Mouse (Mus musculus) spleen, postnatal 4 days (tissue): ENCODE data around the gene Dscaml1.

Experiments
- DNase-seq, 2 experiments: peaks; one replicate each; pipeline ENCODE4 v3.0.0; 2022; ENCODE audit warnings: low spot score in 2 of 2

Gene Dscaml1

GRCm38 (mm10) chr9:45454889-45455610 is 28.6 kb downstream of the Dscaml1 start:
- DNase-seq, result no peak

GRCm38 (mm10) chr9:45457200-45457599 is 30.8 kb downstream of the Dscaml1 start:
- no peak for DNase-seq

DNA sequence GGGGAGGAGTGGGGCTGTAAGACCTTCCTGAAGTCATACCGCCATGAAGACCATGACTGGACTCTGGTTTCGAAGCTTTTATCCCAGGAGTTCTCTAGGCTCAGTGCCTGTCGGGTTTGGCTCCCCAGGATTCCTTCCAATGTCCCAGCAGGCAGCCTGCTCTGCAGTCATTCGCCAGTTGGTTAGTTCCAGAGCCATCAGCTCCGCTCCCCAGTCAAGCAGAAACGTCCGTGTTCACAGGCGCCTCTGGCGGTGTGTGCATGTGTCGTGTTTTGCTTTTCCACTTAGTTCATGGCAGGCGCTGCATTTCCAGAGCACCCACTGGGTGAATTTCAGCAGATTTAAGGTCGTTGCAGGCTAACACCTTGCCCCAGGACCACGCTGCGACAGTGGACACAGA is 31.9 kb downstream of the Dscaml1 start:
- no peak for DNase-seq

DNA sequence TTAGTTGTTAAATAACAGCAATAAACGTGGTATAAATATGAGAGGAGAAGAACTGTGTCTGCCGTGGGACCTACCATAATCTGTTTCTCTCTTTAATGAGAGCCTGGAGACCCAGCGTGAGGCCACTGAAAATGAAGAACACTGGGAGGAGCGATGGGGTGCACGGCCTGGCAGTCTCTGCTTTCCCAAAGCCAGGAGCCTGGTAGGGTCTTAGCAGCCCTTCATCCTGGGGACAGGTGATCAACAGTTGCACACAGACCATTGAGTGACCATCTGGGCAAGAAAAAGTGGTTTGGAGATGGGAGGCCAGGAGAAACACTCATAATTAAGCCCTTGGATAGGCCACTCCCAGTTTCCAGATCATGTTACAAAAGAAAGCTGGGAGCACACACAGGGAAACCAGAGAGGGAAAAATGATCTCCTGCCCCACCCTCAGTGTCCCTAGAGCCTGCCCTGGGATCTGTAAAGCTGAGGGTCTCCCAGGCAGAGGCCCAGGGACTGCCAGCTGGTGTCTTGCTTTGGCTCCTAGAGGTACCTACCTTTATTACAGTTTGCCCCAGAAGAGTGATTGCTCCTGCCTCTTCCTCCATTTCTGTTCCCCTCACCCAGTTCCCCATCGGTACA is 39.1 kb downstream of the Dscaml1 start:
- DNase-seq, result no peak

GRCm38 (mm10) chr9:45468235-45468634 is 41.8 kb downstream of the Dscaml1 start:
- DNase-seq, result no peak

DNA sequence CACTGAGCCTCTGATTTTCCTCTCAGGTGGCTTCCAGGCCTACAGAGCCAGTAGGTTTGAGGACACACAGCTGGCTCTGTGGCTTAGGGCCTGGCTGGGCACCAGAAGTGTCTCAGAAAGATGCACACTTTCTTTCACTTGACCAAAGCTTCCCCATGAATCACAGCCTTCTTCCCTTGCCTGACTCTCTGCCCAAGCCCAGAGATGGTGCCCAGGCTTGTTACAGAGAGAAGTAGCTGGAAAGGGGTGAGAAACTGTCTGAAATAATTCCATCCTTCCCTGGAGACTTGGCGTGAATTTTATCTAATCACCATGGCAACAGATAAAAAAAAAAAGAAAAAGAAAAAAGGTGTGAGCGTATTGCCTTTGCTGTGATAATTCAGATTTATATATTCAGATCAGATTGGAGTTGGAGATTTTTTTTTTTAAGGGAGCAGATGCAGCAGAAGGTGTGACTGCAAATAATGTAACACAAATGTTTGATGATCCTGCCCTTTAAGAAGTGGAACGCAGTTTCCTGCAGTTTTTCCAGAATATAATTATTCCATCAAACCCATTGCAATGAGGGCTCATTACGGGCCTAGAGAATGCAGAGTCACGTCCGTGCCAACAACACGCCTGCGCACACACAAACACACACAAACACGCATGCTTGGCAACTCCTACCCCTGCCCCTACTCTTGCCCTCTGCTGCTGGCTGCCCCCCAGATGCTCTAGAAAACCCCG is 44.5 kb downstream of the Dscaml1 start:
- no peak for DNase-seq

- DNase-seq, result no peak
Observed at GRCm38 (mm10) chr9:45471691-45472090, 45.3 kb downstream of the Dscaml1 start.

GRCm38 (mm10) chr9:45474874-45475273 is 48.4 kb downstream of the Dscaml1 start:
- DNase-seq, result no peak

DNA sequence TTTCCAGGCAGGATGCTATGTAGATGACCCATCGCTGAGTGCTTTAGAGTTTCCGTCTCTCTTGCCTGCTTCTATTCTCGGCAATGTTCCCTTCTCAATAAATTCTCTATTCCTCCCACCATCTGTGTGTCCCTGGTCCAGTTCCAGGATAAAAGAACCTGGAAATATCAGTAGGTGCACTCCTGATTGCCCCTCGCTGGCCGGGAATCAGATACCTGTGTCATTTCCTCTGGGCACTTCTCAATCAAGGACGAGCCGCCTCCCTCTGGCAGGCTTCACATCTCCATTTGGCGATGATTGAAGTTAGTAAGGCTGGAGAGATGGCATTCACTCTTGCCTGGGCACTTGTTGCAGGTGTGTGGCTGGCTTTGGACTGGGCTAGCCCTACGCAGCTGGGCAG is 54.5 kb downstream of the Dscaml1 start:
- DNase-seq, result no peak

GRCm38 (mm10) chr9:45486665-45487074 is 60.2 kb downstream of the Dscaml1 start:
- no peak for DNase-seq

GRCm38 (mm10) chr9:45487179-45487801 is 60.9 kb downstream of the Dscaml1 start:
- no peak for DNase-seq

GRCm38 (mm10) chr9:45490899-45491298 is 64.5 kb downstream of the Dscaml1 start:
- no peak for DNase-seq

- DNase-seq, result no peak
Observed at GRCm38 (mm10) chr9:45494889-45495288, 68.5 kb downstream of the Dscaml1 start.

- no peak for DNase-seq
Observed at GRCm38 (mm10) chr9:45496340-45496739, 69.9 kb downstream of the Dscaml1 start.

DNA sequence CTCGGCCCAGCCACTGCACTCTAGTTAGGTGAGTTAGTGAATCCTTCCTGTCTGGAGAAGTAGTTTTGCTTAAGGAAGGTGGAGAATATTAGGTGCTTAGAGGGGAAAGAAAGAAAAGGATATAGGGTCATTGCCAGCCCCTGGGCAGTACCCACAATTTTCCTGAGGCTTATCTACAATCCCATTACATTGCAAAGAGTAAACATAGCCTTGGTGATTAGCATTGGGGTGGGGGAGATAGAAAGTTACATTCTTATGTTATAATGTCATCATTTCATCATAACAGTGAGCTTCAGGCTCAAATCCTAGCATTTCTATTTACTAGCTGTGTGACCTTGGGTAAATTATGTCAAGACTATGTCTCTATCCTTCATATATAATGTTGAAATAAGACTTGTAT is 70.5 kb downstream of the Dscaml1 start:
- no peak for DNase-seq

DNA sequence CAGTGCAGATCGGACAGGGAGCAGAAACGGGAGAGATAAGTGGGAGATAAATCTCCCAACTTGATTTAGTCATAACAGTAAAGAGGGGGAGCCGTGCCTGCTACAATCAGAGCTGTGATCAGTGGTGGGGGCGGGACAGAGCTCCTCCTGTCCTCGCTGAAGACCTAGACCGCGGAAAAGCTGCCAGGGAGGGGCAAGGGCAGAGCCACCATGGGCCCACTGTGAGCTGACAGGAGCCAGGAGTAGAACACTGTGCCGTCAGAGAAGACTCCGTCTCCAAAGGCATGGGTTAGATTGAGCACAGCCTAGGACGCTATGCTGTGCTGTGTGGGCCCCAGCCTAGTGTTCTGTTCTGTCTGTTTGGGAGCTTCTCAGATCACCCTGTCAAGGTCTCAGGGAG is 72.8 kb downstream of the Dscaml1 start:
- no peak for DNase-seq

DNA sequence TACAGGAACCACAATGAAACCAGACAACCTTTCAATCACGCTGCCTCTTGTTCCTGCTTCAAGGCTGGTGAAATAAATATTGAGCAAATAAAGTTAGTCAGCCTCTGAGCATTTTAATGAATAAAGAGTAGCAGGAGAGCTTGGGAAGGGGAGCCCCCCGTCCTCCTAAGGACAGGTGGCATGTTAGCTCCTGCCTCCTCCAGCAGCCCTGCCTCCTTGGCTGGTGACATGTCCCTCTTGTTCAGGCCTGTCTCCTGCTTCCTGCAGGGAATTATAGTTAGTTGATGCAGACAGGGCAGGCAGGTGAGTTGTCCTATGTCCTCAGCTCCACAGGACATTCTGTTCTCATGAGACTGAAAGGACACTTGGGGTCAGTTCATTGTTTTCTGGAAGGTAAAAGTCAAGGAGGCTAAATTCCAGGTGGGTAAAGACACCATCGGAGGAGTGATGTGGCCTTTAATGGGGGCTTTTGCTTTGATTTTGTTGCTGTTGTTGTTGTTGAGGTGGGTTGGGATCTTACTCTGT is 73.7 kb downstream of the Dscaml1 start:
- no peak for DNase-seq

- DNase-seq, result no peak
Observed at GRCm38 (mm10) chr9:45501295-45501927, 75.0 kb downstream of the Dscaml1 start.

GRCm38 (mm10) chr9:45501963-45502641 is 75.7 kb downstream of the Dscaml1 start:
- DNase-seq, result no peak

DNA sequence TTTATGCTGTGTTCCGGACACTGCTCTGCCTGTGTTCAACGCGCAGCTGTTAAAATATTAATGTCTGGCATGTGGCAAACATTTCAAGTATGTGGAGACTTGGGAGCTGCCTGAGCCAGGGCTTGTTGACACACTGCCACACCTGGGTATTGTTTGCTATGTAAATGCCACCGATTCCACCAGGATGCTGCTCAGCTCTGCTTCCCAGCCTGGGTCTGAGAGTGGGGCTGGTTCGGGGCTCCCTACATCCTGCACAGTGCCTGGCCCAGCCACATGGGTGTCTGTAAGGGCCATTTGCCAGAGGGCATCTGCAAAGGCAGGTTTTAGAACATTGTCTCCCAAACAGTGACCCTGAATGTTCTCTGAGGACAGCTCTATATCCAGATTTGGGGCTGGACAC is 78.5 kb downstream of the Dscaml1 start:
- no peak for DNase-seq

DNA sequence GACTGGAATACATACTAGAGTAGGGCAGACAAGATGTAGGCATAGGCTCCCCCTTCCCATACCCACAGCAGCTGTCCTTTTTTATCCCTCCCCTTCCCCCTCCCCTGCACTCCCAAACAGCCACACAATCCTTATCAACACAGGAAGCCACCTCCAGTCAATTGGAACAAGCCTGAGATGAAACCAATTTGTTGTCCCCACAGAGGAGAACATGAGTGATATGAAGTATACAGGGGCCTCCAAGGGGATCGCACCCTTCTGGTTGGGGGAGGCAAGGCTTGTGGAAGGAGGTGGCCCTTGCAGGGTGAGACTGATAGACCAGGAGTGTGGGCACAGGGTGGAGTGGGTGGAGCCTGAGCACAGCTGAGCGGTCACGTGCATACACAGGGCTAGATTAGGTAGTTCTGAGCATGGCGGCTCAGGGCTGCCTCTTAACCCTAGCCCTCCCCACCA is 79.1 kb downstream of the Dscaml1 start:
- DNase-seq, result no peak
